Mouse (Mus musculus) midbrain, embryonic 12.5 days (tissue): ENCODE measurements around the gene Ddr1. TPM values are rescaled to one million over a fixed set of nuclear protein-coding genes. Genes with fewer than 3 reads are reported as not detected.
"Not testable (repeated sequence)": the region's sequence is repeated elsewhere in the genome, so short reads cannot be mapped to it uniquely, and the experiment has no call there.

ENCODE experiments used
- ATAC-seq: fragments of 200-750 bp; cut with Nextera tagmentation; 2 replicates; pipeline ENCODE4 v1.8.0; 2017; ENCODE audit warnings: low read depth, moderate TSS enrichment, moderate library complexity; ENCODE audit not compliant: low FRiP score
- H3K27ac ChIP-seq: fragments of 300-500 bp; sonication (generic); replicated peaks from 2 replicates; pipeline ENCODE4 v1.5.1; 2016; ENCODE audit warnings: mild to moderate bottlenecking
- H3K27me3 ChIP-seq: fragments of 300-500 bp; sonication (generic); 2 replicates; pipeline ENCODE4 v1.6.1; 2016; ENCODE audit warnings: mild to moderate bottlenecking
- H3K36me3 ChIP-seq: fragments of 300-500 bp; sonication (generic); 2 replicates; pipeline ENCODE4 v1.6.1; 2016
- H3K4me1 ChIP-seq: fragments of 300-500 bp; sonication (generic); 2 replicates; pipeline ENCODE4 v1.6.1; 2016
- H3K4me2 ChIP-seq: fragments of 300-500 bp; sonication (generic); replicated peaks from 2 replicates; pipeline ENCODE4 v1.6.1; 2016; ENCODE audit warnings: mild to moderate bottlenecking, moderate library complexity
- H3K4me3 ChIP-seq: fragments of 300-500 bp; sonication (generic); 2 replicates; pipeline ENCODE4 v1.5.1; 2016; ENCODE audit warnings: mild to moderate bottlenecking
- H3K9ac ChIP-seq: fragments of 300-500 bp; sonication (generic); replicated peaks from 2 replicates; pipeline ENCODE4 v1.6.1; 2016; ENCODE audit warnings: mild to moderate bottlenecking, moderate library complexity
- H3K9me3 ChIP-seq: fragments of 300-500 bp; sonication (generic); 2 replicates; pipeline ENCODE4 v1.6.1; 2016; ENCODE audit warnings: mild to moderate bottlenecking
- WGBS: fragments of 180-500 bp; shearing (Covaris S2); methylation state at CpG from one replicate; pipeline ENCODE4 v1.1.7; 2016; 5-methylcytosine and 5-hydroxymethylcytosine counted together
- polyA plus RNA-seq: library from polyadenylated mRNA; unstranded; fragments of >200 nt; fragmentation: Nextera tagmentation; extraction: Ambion mirVana; gene quantifications from 2 replicates; pipeline ENCODE4 v1.2.1, GENCODE M21; 2016

The Ddr1 gene
- polyA plus RNA-seq, 1 experiment from 2014 or later, result 201 TPM

DNA sequence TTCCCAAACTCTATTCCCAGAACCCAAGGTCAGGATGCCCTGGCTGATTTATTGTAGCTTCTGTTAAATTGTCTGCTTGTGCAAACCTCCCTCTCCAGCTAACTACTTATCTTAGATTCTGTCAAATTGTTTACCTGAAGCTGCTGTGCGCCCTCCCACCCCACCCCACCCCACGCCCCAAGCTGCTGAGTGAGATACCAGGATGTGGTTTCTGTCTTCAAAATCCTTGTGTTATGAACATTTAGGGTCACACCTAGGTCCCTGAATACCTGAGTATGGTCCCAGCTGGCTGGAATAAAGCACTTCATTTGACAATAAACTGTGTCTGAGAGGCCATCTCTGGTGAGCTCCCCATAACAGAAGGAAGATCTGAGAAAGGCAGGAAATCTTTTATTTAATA lies 30.1 kb upstream of the Ddr1 start:
- Histone ChIP-seq H3K4me3 (no peak overlapping the region), H3K4me1 (no peaks in the 10 kb centered on the region), H3K4me2 (no peak overlapping the region), H3K27me3 (peaks cover 9% of the 10 kb centered on the region; the same call in 1 of the 2 replicates), H3K9me3 (no peaks in the 10 kb centered on the region), H3K36me3 (no peaks in the 10 kb centered on the region), H3K9ac (no peak overlapping the region), H3K27ac (no peak overlapping the region)
- no peak for ATAC-seq
- WGBS, result 89% methylated on average over 2 of the region's 2 CpGs

DNA sequence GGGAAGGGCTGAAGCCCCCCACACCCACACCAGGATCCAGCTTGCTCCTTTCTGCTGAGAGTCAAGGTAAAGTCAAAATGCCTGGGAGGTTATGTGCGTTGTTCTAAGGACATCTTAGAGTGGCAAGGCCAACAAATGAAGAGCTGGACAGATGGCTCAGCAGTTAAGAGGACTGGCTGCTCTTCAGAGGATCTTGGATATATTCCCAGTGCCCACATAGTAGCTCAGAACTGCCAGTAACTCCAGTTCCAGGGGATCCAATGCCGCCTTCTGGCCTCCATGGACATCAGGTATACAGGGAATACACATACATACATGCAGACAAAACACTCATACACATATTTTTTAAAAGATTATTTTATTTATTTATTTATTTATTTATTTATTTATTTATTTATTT lies 29.0 kb upstream of the Ddr1 start:
- Histone ChIP-seq H3K27me3 (no peaks in the 10 kb centered on the region; the same call in 1 of the 2 replicates), H3K9me3 (no peaks in the 10 kb centered on the region), H3K4me3 (no peak overlapping the region), H3K9ac (no peak overlapping the region), H3K36me3 (no peaks in the 10 kb centered on the region), H3K27ac (no peak overlapping the region), H3K4me2 (no peak overlapping the region), H3K4me1 (no peaks in the 10 kb centered on the region)
- no peak for ATAC-seq
- WGBS, result 96% methylated on average over 2 of the region's 2 CpGs

DNA sequence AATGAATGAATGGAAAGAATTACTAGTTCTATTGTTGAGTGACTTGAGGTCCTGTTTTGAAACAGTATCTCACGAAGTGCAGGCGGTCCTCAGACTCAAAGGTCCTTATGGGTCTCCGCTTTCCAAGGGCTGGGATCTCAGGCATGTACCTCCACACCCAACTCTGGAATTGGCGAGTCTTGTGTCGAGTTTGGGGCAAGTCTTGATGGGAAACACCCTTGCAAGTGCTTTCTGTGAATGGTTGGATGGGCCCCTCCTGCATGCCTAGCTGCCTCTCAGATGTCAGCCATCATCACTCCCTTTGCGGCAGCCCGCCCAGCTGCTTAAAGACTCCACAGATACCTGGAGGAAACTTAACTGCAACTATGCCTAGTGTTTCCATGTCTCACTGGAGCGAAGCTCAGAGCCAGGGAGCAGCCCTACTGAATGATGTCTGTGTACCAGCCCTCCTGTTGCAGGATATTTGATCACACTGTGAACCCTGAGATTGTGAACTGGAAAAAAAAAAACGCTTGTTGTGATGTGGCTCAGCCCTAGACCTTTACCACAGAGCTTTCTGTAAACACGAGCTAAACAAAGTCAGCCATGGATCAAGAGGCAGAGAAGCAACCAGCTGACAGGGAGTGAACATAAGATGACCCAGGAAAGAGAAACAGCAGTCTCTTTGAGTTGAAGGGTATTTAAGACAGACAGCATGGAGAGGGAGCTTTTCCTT lies 27.2 kb upstream of the Ddr1 start:
- peaks cover 11% of the 10 kb centered on the region for H3K27me3 ChIP-seq
- 67% methylated on average over 10 of the region's 10 CpGs for WGBS
- H3K4me1 ChIP-seq, result no peaks in the 10 kb centered on the region
- ATAC-seq, result no peak
- no peak overlapping the region for H3K4me3 ChIP-seq
- no peaks in the 10 kb centered on the region for H3K36me3 ChIP-seq
- no peak overlapping the region for H3K4me2 ChIP-seq
- no peaks in the 10 kb centered on the region for H3K9me3 ChIP-seq
- H3K9ac ChIP-seq, result no peak overlapping the region
- H3K27ac ChIP-seq, result no peak overlapping the region

DNA sequence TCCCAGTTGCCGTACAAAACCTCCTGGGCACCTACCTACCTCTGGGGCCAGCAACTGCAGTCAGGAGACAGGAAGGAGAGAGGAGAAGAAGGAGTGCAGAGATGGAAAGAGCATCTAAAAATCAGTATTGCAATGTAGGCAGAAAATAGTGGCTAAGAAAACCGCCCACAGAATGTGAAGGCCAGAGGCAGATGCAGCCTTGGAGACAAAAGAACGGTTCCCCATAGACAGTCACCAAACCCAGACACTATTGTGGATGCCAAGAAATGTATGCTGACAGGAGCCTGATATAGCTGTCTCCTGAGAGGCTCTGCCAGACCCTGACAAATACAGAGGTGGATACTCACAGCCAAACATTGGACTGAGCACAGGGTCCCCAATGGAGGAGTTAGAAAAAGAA lies 25.7 kb upstream of the Ddr1 start:
- H3K27me3 ChIP-seq, result peaks cover 17% of the 10 kb centered on the region
- H3K9me3 ChIP-seq, H3K4me2 ChIP-seq, H3K36me3 ChIP-seq, H3K4me3 ChIP-seq, H3K4me1 ChIP-seq, ATAC-seq, H3K9ac ChIP-seq, H3K27ac ChIP-seq: not testable (repeated sequence)
- 82% methylated on average over 3 of the region's 3 CpGs for WGBS

DNA sequence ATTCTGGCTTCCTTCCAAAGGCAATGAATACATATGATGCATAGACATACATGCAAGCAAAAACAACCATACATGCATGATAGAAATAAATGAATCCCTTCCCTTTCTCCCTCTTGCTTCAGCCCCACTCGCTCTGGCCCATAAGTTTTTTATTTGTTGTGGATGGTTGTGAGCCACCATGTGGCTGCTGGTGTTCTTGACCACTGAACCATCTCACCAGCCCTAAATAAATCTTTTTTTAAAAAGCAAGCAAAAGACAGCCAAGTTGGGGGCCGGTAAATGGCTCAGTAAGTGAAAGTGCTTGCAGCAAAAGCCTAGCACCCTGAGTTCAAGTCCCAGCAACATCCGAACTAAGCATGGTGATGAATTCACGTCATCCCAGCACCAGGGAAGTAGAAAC lies 24.4 kb upstream of the Ddr1 start:
- no peaks in the 10 kb centered on the region for H3K36me3 ChIP-seq
- peaks cover 19% of the 10 kb centered on the region for H3K27me3 ChIP-seq
- WGBS, result 83% methylated on average over 4 of the region's 4 CpGs
- H3K4me2 ChIP-seq, result no peak overlapping the region
- ATAC-seq, result no peak
- no peak overlapping the region for H3K4me3 ChIP-seq
- no peak overlapping the region for H3K27ac ChIP-seq
- H3K9ac ChIP-seq, result no peak overlapping the region
- H3K4me1 ChIP-seq, result peaks cover 5% of the 10 kb centered on the region; the same call in 1 of the 2 replicates
- no peaks in the 10 kb centered on the region for H3K9me3 ChIP-seq

DNA sequence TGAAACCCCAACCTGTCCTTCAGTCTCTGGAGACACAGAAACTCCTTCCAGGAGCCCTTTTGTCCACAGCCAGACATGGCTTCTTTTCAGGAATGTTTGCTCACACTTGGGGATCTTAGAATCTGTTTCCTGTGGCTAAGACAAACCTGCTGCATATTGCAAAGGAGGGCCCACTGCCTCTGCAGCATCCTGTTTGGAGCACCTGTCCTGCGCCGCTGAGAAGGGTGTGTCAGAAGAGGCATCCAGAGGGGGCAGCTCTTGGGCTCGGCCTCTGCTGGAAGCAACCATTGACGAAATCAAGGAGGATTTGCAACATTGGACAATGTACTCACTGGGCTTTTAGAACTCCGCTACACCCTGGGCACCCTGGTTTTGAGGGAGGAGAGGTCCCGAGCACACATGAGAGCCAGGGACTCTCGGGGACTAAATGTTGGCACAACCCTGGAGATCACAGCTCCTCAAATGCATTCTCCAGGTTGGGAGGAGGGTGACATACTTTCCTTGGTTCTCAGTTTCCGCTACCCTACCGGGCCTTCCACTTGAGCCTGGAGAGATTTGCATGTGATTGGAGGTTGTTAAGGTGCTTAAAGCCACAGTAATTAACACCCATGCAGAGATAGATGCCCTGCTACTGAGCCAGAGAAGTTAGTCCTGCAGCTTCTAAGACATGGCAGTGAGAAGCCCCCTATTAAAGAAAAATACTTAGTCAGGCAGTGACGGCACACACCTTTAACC lies 23.2 kb upstream of the Ddr1 start:
- WGBS, result 32% methylated on average over 10 of the region's 10 CpGs
- Histone ChIP-seq H3K4me3 (no peak overlapping the region), H3K36me3 (no peaks in the 10 kb centered on the region), H3K4me1 (peaks cover 5% of the 10 kb centered on the region; the same call in 1 of the 2 replicates), H3K4me2 (no peak overlapping the region), H3K27me3 (peaks cover 22% of the 10 kb centered on the region), H3K9me3 (no peaks in the 10 kb centered on the region), H3K9ac (no peak overlapping the region), H3K27ac (no peak overlapping the region)
- no peak for ATAC-seq

DNA sequence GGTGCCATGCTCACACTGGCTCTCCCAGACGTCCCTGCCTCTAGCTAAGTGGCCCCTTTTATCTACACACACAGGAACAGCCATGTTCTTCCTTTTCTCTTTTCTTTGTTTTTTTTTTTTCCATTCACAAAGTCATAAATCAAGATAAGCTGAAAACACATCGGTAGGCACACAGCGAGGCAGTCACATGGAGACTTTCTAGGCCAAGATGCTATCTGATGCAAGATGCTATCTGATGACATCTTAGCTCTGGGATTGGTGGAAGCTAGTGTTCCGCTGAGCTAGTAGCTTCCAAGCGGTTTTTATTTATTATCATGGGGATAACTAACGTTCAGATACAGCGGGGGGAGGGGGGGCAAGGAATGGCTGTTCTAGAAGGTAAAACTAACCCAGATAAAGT lies 22.6 kb upstream of the Ddr1 start:
- Histone ChIP-seq H3K9ac (no peak overlapping the region), H3K36me3 (no peaks in the 10 kb centered on the region), H3K27ac (no peak overlapping the region), H3K4me2 (no peak overlapping the region), H3K4me3 (no peak overlapping the region), H3K27me3 (peaks cover 23% of the 10 kb centered on the region), H3K4me1 (peaks cover 5% of the 10 kb centered on the region; the same call in 1 of the 2 replicates), H3K9me3 (no peaks in the 10 kb centered on the region)
- WGBS, result 57% methylated on average over 7 of the region's 7 CpGs
- no peak for ATAC-seq

DNA sequence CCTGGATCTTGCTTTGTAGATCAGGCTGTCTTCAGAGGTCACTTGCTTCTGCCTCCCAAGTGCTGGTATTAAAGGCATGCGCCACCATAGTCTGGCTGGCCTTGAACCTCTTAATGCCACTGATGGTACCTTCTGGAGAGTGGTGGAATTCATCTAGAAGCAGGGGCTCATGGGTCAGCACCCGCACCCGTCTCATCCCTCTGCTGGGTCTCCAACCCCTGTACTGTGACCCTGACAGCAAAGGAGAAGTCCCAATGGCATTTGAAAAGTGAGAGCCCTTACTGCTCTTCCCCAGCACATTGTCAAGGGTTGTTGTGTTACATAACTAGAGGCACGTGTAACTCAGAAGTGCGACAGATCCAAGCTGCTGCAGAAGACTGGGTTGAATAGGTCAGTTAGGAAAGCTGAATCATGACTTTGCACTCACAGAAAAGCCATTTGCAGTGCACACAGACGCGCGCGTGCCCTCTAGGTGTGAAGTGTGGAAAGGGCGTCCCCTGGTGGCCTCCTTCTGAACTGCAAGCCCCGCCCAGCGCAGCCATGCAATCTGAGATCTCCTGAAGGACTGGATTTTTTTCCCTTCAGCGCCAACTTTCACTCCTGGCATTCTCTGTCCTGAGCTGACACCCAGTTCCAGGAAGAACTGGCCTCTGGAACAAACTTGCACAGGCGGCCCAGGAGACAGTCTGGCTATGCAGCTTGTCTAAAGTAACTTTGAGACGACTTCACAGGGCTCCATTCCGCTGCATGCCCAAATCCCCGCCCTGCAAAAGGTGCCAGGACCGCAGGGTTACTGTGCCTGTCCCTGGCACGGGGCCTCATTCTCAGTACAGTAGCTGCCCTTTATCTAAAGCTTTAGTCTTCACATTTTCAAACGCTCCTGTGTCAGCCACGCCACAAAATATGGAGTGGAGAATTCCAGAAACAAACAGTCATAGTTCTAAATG lies 21.1 kb upstream of the Ddr1 start:
- no peak overlapping the region for H3K4me2 ChIP-seq

DNA sequence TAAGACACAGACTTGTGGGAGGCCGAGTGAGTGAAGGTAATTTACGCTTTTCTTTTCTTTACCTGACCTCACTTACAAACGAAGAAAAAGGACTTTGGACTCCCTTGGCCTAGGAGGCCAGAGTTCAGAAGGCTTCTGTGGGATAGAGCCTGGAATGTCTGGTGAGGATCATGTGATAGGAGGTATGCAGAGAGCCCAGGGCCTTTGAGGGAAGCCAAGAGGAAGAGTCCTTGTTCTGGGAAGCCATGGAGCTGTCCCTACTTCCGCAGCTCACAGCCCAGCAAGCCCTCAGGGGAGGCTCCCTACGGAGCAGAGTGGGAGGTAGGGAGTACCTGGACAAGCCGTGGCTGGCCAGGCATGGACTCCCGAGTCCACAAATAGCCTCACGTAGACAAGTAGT lies 17.3 kb upstream of the Ddr1 start:
- no peak overlapping the region for H3K27ac ChIP-seq
- no peak for ATAC-seq
- H3K4me2 ChIP-seq, result no peak overlapping the region
- no peaks in the 10 kb centered on the region; the same call in 1 of the 2 replicates for H3K9me3 ChIP-seq
- H3K36me3 ChIP-seq, result no peaks in the 10 kb centered on the region
- H3K27me3 ChIP-seq, result peaks cover 20% of the 10 kb centered on the region
- 70% methylated on average over 8 of the region's 8 CpGs for WGBS
- no peak overlapping the region for H3K9ac ChIP-seq
- no peak overlapping the region for H3K4me3 ChIP-seq
- peaks cover 19% of the 10 kb centered on the region for H3K4me1 ChIP-seq

More for the DNA sequence above, 21.1 kb upstream of the Ddr1 start:
- H3K4me3 ChIP-seq, result no peak overlapping the region
- WGBS, result 35% methylated on average over 21 of the region's 21 CpGs
- peak; percentile 66 for ATAC-seq
- peaks cover 30% of the 10 kb centered on the region for H3K27me3 ChIP-seq
- peaks cover 10% of the 10 kb centered on the region for H3K4me1 ChIP-seq
- no peak overlapping the region for H3K27ac ChIP-seq
- H3K9ac ChIP-seq, result no peak overlapping the region
- no peaks in the 10 kb centered on the region for H3K36me3 ChIP-seq
- no peaks in the 10 kb centered on the region for H3K9me3 ChIP-seq

DNA sequence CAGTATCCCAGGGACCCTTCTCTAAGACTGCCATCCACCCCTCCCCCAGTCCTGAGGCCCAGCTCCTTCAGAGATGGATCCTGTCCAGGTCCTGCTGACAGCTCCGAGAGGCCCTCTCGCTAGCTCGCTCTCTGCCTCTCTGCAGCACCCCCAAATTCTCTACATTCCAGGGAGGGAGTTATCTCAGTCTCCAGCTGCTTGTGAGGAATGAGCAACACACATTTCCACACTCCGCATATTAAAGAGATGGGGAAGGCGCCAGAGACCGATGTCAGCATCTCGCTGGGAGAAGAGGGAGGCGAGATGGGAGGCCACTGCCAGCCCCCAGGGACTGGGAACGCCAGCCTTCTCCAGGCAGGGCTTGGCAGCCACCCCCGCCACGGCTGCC lies 15.9 kb upstream of the Ddr1 start:
- H3K4me2 ChIP-seq, result peak overlapping the region; percentile 11; the same call in 1 of the 2 replicates
- H3K9me3 ChIP-seq, result no peaks in the 10 kb centered on the region; the same call in 1 of the 2 replicates
- no peak overlapping the region; the same call in 1 of the 2 replicates for H3K27ac ChIP-seq
- 0 out of 2 replicates have a peak, but pooled peaks have one; percentile 30 for ATAC-seq
- 18% methylated on average over 11 of the region's 11 CpGs for WGBS
- H3K9ac ChIP-seq, result peak overlapping the region; percentile 28; the same call in 1 of the 2 replicates
- H3K36me3 ChIP-seq, result no peaks in the 10 kb centered on the region
- H3K27me3 ChIP-seq, result 0 out of 2 replicates have a peak, but pooled peaks cover 13% of the 10 kb centered on the region
- H3K4me1 ChIP-seq, result peaks cover 15% of the 10 kb centered on the region
- H3K4me3 ChIP-seq, result no peak overlapping the region

DNA sequence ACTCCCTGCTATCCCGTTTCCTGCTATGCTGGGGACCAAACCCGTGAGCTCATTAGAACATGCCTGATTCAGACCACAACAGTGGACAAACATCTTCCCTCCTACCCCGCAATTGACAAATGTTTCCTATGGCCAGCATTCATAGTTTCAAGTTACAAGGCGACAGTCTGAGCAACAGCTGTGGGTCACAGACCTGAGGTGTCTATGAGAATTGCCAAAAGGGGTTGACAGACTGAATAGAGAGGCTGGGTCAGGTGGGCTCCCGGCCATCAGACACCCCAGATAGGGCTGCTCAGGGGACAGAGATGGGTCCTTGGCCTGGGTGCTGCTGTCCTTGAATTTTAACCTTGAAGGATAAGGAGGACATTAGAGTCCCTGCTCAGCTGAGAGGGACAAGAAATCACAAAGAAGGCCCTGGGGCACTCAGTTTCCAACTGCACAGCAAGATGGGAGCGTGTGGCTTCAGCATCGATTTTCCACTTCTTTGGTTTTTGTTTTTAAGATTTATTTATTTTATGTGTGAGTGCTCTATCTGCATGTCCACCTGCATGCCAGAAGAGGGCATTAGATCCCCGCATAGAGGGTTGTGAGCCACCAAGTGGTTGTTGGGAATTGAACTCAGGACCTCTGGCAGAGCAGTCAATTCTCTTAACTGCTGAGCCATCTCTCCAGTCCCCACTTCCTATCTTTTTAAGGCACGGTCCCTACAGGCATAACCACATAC lies 15.4 kb upstream of the Ddr1 start:
- Histone ChIP-seq H3K27me3 (0 out of 2 replicates have a peak, but pooled peaks cover 13% of the 10 kb centered on the region), H3K4me1 (peaks cover 13% of the 10 kb centered on the region), H3K4me2 (no peak overlapping the region), H3K27ac (no peak overlapping the region; the same call in 1 of the 2 replicates), H3K9me3 (no peaks in the 10 kb centered on the region; the same call in 1 of the 2 replicates), H3K4me3 (no peak overlapping the region), H3K9ac (no peak overlapping the region), H3K36me3 (no peaks in the 10 kb centered on the region)
- no peak for ATAC-seq
- 71% methylated on average over 9 of the region's 9 CpGs for WGBS
